Mouse (Mus musculus) C2C12 (cell line): Measurements from ENCODE around the gene Slc22a14.

Experiments used
- CEBPB ChIP-seq: IDR thresholded peaks from one replicate; pipeline ENCODE4 v1.6.1; 2011; ENCODE audit warnings: low read depth, mild to moderate bottlenecking, control low read depth, moderate library complexity
- CTCF ChIP-seq: IDR thresholded peaks from one replicate; pipeline ENCODE4 v1.5.1; 2011; ENCODE audit not compliant: control insufficient read depth, insufficient read depth, insufficient read length
- MAX ChIP-seq: IDR thresholded peaks from one replicate; pipeline ENCODE4 v1.6.1; 2011; ENCODE audit warnings: mild to moderate bottlenecking, control low read depth
- MYOD1 ChIP-seq: IDR thresholded peaks from one replicate; pipeline ENCODE4 v1.6.1; 2011; ENCODE audit warnings: low read depth; ENCODE audit not compliant: control insufficient read depth, insufficient read length
- USF1 ChIP-seq: IDR thresholded peaks from one replicate; pipeline ENCODE4 v1.6.1; 2011; ENCODE audit warnings: low read depth, mild to moderate bottlenecking, control low read depth, moderate library complexity

DNA sequence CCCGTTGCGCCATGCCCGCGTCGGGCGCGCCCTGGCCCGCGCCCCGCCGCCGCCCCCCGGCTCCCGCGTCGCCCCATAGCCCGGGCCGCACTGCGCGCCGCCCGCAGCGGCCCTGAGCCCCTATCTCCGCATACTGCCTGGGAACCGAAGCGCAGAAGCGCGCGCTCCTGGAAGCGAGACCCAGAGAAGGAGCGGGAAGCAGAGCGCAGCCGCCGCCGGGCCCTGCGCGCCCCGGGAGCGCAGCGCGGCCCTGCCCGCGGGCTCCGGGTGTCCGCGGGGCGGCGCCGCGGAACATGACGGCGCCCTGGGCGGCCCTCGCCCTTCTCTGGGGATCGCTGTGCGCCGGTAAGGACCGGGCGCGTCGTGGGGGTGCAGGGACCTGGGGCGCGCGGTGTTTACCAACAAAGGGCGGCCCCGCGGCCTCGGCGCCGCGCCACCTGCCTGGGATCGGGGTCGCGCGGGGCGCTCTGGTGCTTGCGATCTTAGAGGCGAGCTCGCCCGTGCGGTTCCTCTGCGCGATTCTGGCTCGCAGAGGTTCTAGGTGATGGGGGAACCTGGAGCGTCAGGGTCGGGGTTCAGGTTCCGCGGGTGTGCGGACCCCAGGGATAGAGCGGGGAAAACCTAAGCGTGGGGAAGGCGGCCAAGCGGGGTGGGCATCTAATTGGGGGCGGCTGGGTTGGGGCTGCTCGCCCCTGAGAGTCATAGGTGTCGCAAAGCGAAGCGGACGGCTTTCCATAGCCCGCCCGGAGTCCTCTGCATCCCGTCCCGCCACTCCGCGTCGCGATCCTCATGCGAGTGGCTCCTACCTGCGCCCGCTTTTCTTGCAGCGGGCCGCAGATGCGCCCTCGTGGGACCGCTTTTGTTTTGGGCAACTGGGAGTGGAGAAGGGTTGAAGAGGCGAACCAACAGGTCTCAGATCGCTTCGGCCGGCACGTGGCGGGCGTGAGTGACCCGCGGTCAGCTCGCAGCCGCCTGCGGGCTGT, 37.2 kb upstream of the Slc22a14 start:
- TF ChIP-seq CTCF (no peak), MAX (peak; percentile 28), CEBPB (no peak), MYOD1 (no peak), USF1 (no peak)
